Mouse (Mus musculus): ENCODE data around the gene Zmynd8. TPM values are rescaled to one million over a fixed set of nuclear protein-coding genes. Genes with fewer than 3 reads are reported as not detected.

Zmynd8 gene
- polyA plus RNA-seq, 1 experiment from 2014 or later: 68.7 TPM

DNA sequence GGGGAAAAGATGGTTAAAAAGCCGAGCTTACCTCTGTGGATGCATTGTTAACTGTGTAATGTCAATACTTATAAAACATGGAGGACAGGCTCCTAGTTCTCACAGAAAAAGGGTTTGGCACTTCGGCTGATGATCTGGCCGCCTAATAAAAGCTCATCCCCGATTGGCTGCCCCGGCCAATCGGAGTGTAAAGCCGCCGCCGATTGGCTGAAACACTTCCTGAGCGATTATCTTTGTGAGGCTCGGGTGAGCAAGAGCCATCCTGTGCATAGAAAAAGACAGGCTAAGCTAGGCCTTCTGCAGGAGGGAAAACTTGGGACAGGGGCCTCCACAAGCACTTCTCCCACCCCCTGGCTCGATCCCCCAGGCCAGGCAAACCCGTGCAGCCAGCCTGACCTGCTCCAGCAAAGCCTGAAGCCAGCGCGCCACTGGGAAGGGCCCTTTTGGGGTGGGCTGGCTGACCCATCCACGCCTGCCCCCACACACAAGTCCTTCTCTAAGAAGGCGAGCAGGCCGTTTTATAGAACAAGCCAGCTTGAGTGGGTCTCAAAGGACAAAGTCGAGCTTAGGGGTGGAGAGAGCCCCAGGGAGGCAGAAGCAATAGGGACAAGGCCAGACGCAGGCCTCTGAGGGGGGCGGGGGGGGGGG is 14.1 kb downstream of the Zmynd8 start:
- Histone ChIP-seq H3K27me3 (replicated peaks) (no peaks in the 10 kb centered on the region), H3K4me2 (replicated peaks) (peak overlapping the region; percentile 80), H3K4me3 (peak overlapping the region; percentile 31), H3K27ac (peak overlapping the region; percentile 100), H3K9me3 (no peaks in the 10 kb centered on the region), H3K9ac (peak overlapping the region; percentile 66), H3K36me3 (no peaks in the 10 kb centered on the region), H3K4me1 (peaks cover 97% of the 10 kb centered on the region)
- 3% methylated on average over 21 of the region's 21 CpGs for WGBS
- peak; percentile 34 for ATAC-seq (ENCODE audit: low FRiP score, low read depth)

DNA sequence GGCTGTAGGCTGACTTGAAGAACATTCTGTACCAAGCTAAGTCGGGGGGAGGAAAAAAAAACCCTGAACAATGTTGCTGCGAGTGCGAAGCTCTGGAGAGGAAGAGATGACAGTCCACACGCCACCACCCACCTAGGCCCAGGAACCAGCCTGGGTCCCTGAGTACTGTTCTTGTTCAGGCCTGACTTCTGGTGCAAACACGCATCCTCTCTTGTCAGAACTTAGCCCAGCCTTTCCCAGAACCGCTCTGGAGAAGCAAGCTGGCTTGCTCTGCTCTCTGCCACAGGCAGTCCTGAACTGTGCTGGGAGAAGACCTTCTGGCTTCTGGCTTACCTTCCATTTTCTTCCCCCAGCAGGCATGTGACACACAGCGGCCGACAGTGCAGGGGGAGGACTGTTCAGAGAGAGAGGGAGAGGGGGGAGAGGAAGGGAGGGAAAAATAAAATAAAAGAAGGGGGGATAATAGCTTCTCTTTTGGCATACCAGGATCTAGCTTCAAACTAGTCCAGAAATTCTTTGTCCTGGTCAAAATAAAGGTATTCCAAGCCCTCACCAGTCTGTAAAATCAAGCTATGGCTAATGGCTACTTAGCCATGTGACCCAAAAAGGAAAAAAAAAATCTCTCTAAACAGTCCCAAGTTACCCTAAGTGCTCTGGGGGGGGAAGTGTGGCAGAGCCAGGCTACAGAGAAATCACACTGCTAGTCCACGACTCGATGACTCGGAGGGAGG is 14.8 kb downstream of the Zmynd8 start:
- Histone ChIP-seq H3K27ac (peak overlapping the region; percentile 87), H3K4me1 (peaks cover 98% of the 10 kb centered on the region), H3K36me3 (no peaks in the 10 kb centered on the region), H3K4me3 (peak overlapping the region; percentile 31), H3K9me3 (no peaks in the 10 kb centered on the region), H3K27me3 (replicated peaks) (no peaks in the 10 kb centered on the region), H3K9ac (peak overlapping the region; percentile 66), H3K4me2 (replicated peaks) (peak overlapping the region; percentile 80)
- 16% methylated on average over 11 of the region's 11 CpGs for WGBS
- no peak for ATAC-seq (ENCODE audit: low FRiP score, low read depth)

DNA sequence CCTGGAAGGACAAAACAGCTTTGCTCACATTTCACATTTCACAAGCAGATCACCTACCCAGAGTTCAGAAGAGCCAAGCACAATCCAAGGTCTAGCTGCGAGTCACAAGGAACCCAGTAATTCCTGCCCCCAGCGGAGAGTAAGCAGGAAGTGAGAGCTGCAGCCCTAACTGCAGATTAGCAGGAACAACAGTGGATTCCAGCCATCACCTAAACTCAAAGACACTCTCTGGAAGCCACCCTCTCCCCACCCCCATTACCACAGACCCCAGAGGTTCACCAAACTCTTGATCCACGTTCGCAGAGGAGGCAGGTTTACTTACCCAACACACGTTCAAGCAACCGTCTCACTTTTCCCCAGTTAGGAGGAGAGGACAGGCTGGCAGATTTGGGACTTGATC is 15.8 kb downstream of the Zmynd8 start:
- Histone ChIP-seq H3K27ac (peak overlapping the region; percentile 47; the same call in 1 of the 2 replicates), H3K4me3 (peak overlapping the region; percentile 4), H3K4me1 (peaks cover 98% of the 10 kb centered on the region), H3K9ac (peak overlapping the region; percentile 66), H3K4me2 (replicated peaks) (peak overlapping the region; percentile 80), H3K9me3 (no peaks in the 10 kb centered on the region), H3K36me3 (no peaks in the 10 kb centered on the region), H3K27me3 (replicated peaks) (no peaks in the 10 kb centered on the region)
- WGBS: 18% methylated on average over 6 of the region's 6 CpGs
- no peak for ATAC-seq (ENCODE audit: low FRiP score, low read depth)

DNA sequence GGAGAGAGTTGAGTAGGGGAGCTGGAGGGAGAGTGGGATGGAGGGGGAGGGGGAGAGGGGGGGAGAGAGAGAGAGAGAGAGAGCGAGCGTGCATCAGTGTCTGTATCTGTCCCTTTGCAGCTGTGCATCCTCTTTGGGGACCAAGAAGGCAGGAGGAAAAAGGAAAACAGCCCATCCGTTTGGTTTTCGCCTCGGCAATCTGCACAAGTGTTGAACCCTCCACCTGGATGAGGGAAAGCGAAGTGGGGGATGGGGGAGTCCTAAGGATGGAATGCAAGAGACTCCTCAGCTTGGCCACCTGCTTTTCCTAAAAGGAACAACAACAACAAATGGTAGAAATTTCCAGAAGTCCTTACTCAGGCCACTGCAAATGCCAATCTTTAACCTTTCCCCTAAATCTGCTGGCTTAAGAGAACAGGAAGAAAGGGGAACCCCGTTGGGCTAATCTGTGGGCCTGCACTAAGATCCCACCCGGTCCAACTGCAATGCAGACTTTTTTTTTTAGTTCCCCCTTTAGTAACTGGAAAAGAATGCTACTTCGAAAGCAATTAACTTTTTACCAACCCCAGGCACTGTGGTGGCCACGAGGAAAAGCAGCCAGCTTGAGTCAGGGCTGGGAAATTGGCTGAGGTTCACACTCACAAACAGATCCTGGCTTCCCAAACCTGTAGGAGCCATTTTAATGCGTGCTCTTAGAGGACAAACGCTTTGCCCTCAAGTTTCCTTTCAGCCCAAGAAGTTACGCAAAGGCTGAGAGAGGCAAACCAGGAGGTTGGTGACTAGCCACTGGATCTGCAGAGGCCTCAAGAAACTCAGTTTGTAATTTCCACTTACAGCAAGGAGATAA is 17.0 kb downstream of the Zmynd8 start:
- H3K9ac ChIP-seq: peak overlapping the region; percentile 66; the same call in 1 of the 2 replicates
- WGBS: 10% methylated on average over 11 of the region's 13 CpGs
- peak overlapping the region; percentile 80 for H3K4me2 ChIP-seq (replicated peaks)
- H3K4me1 ChIP-seq: peaks cover 98% of the 10 kb centered on the region
- no peak overlapping the region for H3K4me3 ChIP-seq
- H3K9me3 ChIP-seq: no peaks in the 10 kb centered on the region
- no peaks in the 10 kb centered on the region for H3K36me3 ChIP-seq
- no peaks in the 10 kb centered on the region for H3K27me3 ChIP-seq (replicated peaks)
- peak overlapping the region; percentile 77 for H3K27ac ChIP-seq
- ATAC-seq (ENCODE audit: low FRiP score, low read depth): no peak

DNA sequence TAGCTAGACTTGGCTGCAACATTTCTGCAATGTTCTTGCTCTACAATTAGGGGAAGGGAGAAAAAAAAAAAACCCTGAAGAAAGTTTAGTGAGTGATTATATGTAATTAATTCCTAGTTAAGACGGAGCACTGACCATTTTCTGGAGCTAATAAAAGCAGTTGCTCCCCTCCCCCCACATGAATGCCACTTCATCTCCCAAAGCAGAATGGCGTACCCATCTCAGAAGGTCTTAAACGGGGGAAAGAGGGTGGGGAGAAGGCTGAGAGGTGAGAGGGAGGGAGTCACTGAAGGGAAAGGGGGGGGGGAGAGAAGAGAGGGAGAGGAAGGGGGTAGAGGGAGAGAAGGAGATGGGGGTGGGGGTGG is 17.6 kb downstream of the Zmynd8 start:
- Histone ChIP-seq H3K4me2 (replicated peaks) (peak overlapping the region; percentile 80), H3K27ac (peak overlapping the region; percentile 91), H3K4me3 (no peak overlapping the region), H3K9me3 (no peaks in the 10 kb centered on the region), H3K27me3 (replicated peaks) (no peaks in the 10 kb centered on the region), H3K36me3 (no peaks in the 10 kb centered on the region), H3K4me1 (peaks cover 98% of the 10 kb centered on the region), H3K9ac (peak overlapping the region; percentile 66; the same call in 1 of the 2 replicates)
- no peak for ATAC-seq (ENCODE audit: low FRiP score, low read depth)
- WGBS: 2% methylated on average over 3 of the region's 3 CpGs

DNA sequence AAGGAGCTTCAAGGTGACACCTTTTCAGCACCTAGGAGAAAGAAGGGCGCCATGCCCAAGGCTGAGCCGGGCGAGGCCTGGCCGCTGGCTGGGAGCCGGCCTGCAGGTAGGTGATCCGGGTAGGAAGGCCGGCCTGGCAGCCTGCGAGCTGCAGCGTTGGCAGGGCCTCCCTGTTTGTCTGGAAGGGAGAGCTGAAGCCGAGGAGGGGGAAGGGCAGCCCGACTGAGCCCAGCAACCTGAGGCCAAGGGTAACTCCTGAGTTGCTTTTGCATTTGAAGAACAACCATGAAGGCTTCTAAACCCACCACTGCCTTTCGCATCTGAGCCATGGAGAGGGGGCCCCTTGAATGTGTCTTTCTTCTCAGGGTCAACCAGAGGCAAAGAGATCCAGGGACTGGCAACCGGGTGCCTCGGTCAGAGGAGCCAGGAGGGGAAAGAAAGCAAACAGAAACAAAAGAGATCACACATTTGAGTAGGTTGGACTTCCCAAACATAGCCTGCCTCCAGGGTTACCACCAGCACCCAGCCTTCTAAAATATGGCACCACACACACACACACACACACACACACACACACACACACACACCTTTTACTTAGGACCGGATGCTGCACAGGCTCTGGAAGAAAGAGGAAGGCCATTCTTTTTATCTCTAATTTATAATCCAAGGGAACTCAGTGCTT is 18.2 kb downstream of the Zmynd8 start:
- Histone ChIP-seq H3K4me1 (peaks cover 98% of the 10 kb centered on the region), H3K9ac (peak overlapping the region; percentile 66), H3K4me3 (peak overlapping the region; percentile 22), H3K36me3 (no peaks in the 10 kb centered on the region), H3K27me3 (replicated peaks) (no peaks in the 10 kb centered on the region), H3K4me2 (replicated peaks) (peak overlapping the region; percentile 80), H3K9me3 (no peaks in the 10 kb centered on the region), H3K27ac (peak overlapping the region; percentile 91)
- peak; percentile 2; the same call in 1 of the 2 replicates for ATAC-seq (ENCODE audit: low FRiP score, low read depth)
- WGBS: 3% methylated on average over 15 of the region's 15 CpGs

DNA sequence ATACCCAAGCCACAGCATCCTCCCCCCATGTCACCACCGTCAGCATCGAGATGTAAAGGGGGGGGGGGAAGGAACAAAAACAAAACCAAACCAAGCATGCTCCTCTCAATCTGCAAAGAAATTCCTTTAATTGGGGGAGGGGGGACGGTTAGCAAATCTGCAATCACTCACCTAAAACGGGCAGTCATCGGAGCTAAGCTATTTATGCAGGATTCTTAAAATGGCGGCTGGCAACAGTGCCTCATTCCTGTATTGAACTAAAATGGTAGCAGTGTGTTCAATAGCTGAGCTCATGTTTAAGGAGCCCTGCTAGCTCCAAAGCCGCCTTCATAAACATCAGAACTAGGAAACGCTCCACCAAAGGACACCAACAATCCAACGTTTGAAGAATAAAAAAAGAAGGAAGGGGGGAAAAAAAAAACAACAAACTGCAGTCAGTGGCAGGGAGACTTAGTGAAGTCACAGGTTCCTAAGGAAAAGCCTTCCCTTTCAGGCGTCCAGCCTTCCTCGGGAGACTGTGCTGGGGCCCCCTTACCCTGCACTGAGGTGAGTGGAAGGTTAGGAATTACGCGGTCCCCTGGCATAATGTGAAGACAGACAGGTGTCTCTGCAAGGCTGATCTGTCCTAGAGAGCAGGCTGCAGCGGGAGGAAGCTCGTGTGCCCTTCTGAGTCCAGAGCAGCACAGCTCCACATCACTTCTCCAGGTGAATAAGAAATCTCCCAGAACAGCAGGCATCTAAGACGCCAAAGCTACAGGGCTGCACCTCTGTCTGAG is 19.2 kb downstream of the Zmynd8 start:
- Histone ChIP-seq H3K9ac (peak overlapping the region; percentile 66), H3K36me3 (no peaks in the 10 kb centered on the region), H3K4me3 (0 out of 2 replicates have a peak overlapping the region, but pooled peaks have one; percentile 23), H3K4me2 (replicated peaks) (peak overlapping the region; percentile 80), H3K9me3 (no peaks in the 10 kb centered on the region), H3K4me1 (peaks cover 98% of the 10 kb centered on the region), H3K27me3 (replicated peaks) (no peaks in the 10 kb centered on the region), H3K27ac (peak overlapping the region; percentile 91)
- 9% methylated on average over 16 of the region's 16 CpGs for WGBS
- no peak for ATAC-seq (ENCODE audit: low FRiP score, low read depth)

DNA sequence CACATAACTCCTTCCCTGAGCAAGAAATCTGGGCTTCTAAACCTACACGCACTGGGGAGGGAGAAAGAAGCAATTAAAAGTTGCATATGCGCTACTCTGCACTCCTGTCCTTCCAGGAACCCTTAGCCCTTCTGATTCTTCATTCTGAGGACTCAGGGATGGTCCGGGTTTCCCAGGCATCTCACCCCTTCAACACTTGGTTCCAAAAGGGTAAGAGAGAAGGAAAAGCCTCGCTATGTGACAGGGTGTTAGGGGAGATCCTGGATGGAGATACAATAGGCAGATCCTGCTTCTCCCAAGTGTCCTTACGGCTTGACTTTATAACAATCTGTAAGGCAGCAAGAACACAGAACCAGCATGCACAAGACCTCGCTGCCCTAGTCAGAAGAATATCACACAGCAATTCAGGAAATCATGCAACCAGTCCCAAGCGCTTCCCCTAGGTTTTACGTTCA is 19.9 kb downstream of the Zmynd8 start:
- Histone ChIP-seq H3K9ac (peak overlapping the region; percentile 66), H3K27ac (peak overlapping the region; percentile 91), H3K4me1 (peaks cover 100% of the 10 kb centered on the region), H3K4me3 (peak overlapping the region; percentile 23), H3K9me3 (no peaks in the 10 kb centered on the region), H3K4me2 (replicated peaks) (peak overlapping the region; percentile 80), H3K36me3 (peaks cover 3% of the 10 kb centered on the region), H3K27me3 (replicated peaks) (no peaks in the 10 kb centered on the region)
- 17% methylated on average over 8 of the region's 8 CpGs for whole genome bisulfite sequencing
- no peak for ATAC-seq (ENCODE audit: low FRiP score, low read depth)

DNA sequence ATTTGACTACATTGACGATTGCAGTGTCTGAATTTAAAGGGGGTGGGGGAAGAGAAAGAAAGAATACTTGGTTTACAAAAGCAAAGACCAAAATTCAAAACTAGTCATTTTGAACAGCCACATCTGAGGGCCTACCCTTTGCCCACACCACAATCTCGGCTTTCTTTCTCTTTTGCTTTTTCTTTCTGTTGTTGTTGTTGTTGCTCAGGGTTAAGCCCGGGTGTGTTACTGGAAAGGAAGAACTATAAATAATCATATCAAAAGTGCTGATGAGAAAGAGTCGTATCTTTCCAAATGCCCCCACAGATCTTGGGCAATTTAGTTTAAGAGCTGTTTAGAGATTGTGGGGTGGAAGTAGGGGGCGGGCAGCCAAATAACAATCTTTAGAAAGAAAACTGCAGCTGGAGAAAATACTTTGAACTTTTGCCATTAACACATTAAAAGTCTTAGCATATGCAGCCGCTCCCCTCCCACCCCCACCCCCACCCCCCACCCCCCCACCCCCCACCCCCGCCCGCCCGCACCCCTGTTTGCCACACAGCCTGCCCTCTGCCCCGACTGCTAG is 20.7 kb downstream of the Zmynd8 start:
- Histone ChIP-seq H3K9me3 (no peaks in the 10 kb centered on the region), H3K27me3 (replicated peaks) (no peaks in the 10 kb centered on the region), H3K36me3 (peaks cover 11% of the 10 kb centered on the region), H3K4me2 (replicated peaks) (peak overlapping the region; percentile 80), H3K4me3 (0 out of 2 replicates have a peak overlapping the region, but pooled peaks have one; percentile 9), H3K27ac (no peak overlapping the region), H3K9ac (peak overlapping the region; percentile 42; the same call in 1 of the 2 replicates), H3K4me1 (peaks cover 100% of the 10 kb centered on the region)
- ATAC-seq (ENCODE audit: low FRiP score, low read depth): no peak
- WGBS: 11% methylated on average over 9 of the region's 10 CpGs

DNA sequence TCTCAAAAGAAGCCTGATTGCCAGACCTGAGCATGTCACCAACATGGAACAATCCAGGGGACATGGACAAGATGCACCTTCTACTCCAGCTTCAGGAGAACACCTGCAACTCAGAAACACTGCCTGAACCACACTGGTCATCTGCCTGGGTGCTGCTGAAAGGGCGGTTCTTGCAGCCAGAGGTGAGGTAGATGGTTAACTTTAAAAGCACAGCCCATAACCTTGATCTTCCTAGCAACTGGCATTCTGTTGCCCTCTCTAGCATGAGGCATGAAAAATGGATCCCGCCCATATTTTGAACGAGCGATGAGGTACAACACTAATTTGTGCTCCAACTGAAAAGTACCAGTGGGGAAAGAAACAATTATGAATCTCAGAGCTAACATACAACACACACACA is 21.6 kb downstream of the Zmynd8 start:
- Histone ChIP-seq H3K4me3 (no peak overlapping the region), H3K9ac (0 out of 2 replicates have a peak overlapping the region, but pooled peaks have one; percentile 42), H3K4me2 (replicated peaks) (peak overlapping the region; percentile 80), H3K36me3 (peaks cover 15% of the 10 kb centered on the region), H3K27ac (no peak overlapping the region), H3K27me3 (replicated peaks) (no peaks in the 10 kb centered on the region), H3K9me3 (no peaks in the 10 kb centered on the region), H3K4me1 (peaks cover 90% of the 10 kb centered on the region)
- 60% methylated on average over 4 of the region's 4 CpGs for WGBS
- no peak for ATAC-seq (ENCODE audit: low FRiP score, low read depth)
